Mouse (Mus musculus) intestine, embryonic 16.5 days (tissue): ENCODE measurements around the gene Mgat5. TPM values are rescaled to one million over a fixed set of nuclear protein-coding genes. Genes with fewer than 3 reads are reported as not detected.

Experiments
- ATAC-seq: fragments of 200-750 bp; cut with Nextera tagmentation; 2 replicates; pipeline ENCODE4 v1.8.0; 2017; ENCODE audit warnings: moderate TSS enrichment, moderate library complexity
- H3K27ac ChIP-seq: fragments of 300-500 bp; sonication (generic); 2 replicates; pipeline ENCODE4 v1.5.1; 2014; ENCODE audit warnings: mild to moderate bottlenecking, low read length
- H3K27me3 ChIP-seq: fragments of 300-500 bp; sonication (generic); replicated peaks from 2 replicates; pipeline ENCODE4 v1.6.1; 2014; ENCODE audit warnings: low read length, control low read depth, mixed read lengths; ENCODE audit not compliant: control insufficient read depth, insufficient read depth
- H3K36me3 ChIP-seq: fragments of 300-500 bp; sonication (generic); 2 replicates; pipeline ENCODE4 v1.6.1; 2014; ENCODE audit warnings: low read length, control low read depth; ENCODE audit not compliant: control insufficient read depth, insufficient read depth
- H3K4me1 ChIP-seq: fragments of 300-500 bp; sonication (generic); 2 replicates; pipeline ENCODE4 v1.6.1; 2014; ENCODE audit warnings: low read length, control low read depth, mixed read lengths; ENCODE audit not compliant: control insufficient read depth, insufficient read depth
- H3K4me2 ChIP-seq: fragments of 300-500 bp; sonication (generic); 2 replicates; pipeline ENCODE4 v1.6.1; 2014; ENCODE audit warnings: low read depth, low read length, control low read depth
- H3K4me3 ChIP-seq: fragments of 300-500 bp; sonication (generic); 2 replicates; pipeline ENCODE4 v1.5.1; 2014; ENCODE audit warnings: mild to moderate bottlenecking, low read length
- H3K9ac ChIP-seq: fragments of 300-500 bp; sonication (generic); 2 replicates; pipeline ENCODE4 v1.6.1; 2014; ENCODE audit warnings: low read depth, low read length
- H3K9me3 ChIP-seq: fragments of 300-500 bp; sonication (generic); 2 replicates; pipeline ENCODE4 v1.6.1; 2016; ENCODE audit warnings: low read length, control low read depth; ENCODE audit not compliant: control insufficient read depth
- WGBS: fragments of 180-500 bp; shearing (Covaris S2); extraction: QIAGEN DNeasy Blood & Tissue Kit; methylation state at CpG from one replicate; pipeline ENCODE4 v1.1.7; 2014; 5-methylcytosine and 5-hydroxymethylcytosine counted together
- polyA plus RNA-seq: library from polyadenylated mRNA; unstranded; fragments of >200 nt; fragmentation: Nextera tagmentation; extraction: Ambion mirVana; gene quantifications from 2 replicates; pipeline ENCODE4 v1.2.1, GENCODE M21; 2015

Mgat5 gene
- polyA plus RNA-seq, 1 experiment from 2014 or later = 5.9 TPM

GRCm38 (mm10) chr1:127304281-127304680 lies 99.5 kb downstream of the Mgat5 start:
- no peaks in the 10 kb centered on the region for H3K9me3 ChIP-seq
- no peaks in the 10 kb centered on the region for H3K36me3 ChIP-seq
- H3K4me2 ChIP-seq = no peak overlapping the region
- no peak for ATAC-seq
- no peaks in the 10 kb centered on the region for H3K4me1 ChIP-seq
- no peak overlapping the region for H3K9ac ChIP-seq
- 86% methylated on average over 2 of the region's 2 CpGs for WGBS
- no peak overlapping the region for H3K27ac ChIP-seq
- no peak overlapping the region for H3K4me3 ChIP-seq
- H3K27me3 ChIP-seq = no peaks in the 10 kb centered on the region

- no peak overlapping the region for H3K9ac ChIP-seq
- H3K27ac ChIP-seq = no peak overlapping the region
- no peak overlapping the region for H3K4me3 ChIP-seq
- H3K4me1 ChIP-seq = no peaks in the 10 kb centered on the region
- no peak overlapping the region for H3K4me2 ChIP-seq
- no peaks in the 10 kb centered on the region for H3K27me3 ChIP-seq
- H3K9me3 ChIP-seq = no peaks in the 10 kb centered on the region
- no peaks in the 10 kb centered on the region for H3K36me3 ChIP-seq
- 90% methylated on average over 2 of the region's 2 CpGs for WGBS
- ATAC-seq = no peak
Measured at GRCm38 (mm10) chr1:127305582-127305981, 100.8 kb downstream of the Mgat5 start.

GRCm38 (mm10) chr1:127306024-127306771 lies 101.4 kb downstream of the Mgat5 start:
- Histone ChIP-seq H3K36me3 (no peaks in the 10 kb centered on the region), H3K9me3 (no peaks in the 10 kb centered on the region), H3K4me3 (no peak overlapping the region), H3K27ac (no peak overlapping the region), H3K4me1 (no peaks in the 10 kb centered on the region), H3K4me2 (no peak overlapping the region), H3K27me3 (no peaks in the 10 kb centered on the region), H3K9ac (no peak overlapping the region)
- ATAC-seq = no peak
- WGBS = 75% methylated on average over 20 of the region's 20 CpGs

DNA sequence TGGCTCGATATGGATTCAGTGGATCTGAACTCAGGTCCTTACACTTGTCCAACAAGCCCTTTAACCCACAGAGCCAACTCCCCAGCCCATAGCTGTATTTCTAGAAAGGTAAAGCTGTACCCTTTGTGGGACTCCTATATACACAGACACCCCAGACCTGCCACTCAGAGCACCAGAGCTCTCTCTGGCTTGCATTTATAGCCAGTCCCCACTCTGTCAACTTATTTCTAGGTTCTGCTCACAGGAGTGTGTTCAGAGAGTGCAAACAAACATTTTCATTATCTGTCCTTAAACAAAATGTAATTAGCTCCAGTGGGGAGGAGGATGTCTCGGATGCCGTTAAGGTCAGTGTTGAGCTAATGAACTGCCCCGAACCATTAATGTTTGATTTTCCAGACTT lies 102.5 kb downstream of the Mgat5 start:
- H3K4me3 ChIP-seq = no peak overlapping the region
- no peak overlapping the region for H3K27ac ChIP-seq
- 75% methylated on average over 4 of the region's 4 CpGs for whole genome bisulfite sequencing
- no peak for ATAC-seq
- no peak overlapping the region for H3K4me2 ChIP-seq
- H3K27me3 ChIP-seq = no peaks in the 10 kb centered on the region
- no peaks in the 10 kb centered on the region for H3K4me1 ChIP-seq
- no peaks in the 10 kb centered on the region for H3K9me3 ChIP-seq
- no peaks in the 10 kb centered on the region for H3K36me3 ChIP-seq
- H3K9ac ChIP-seq = no peak overlapping the region

GRCm38 (mm10) chr1:127308207-127308725 lies 103.5 kb downstream of the Mgat5 start:
- no peaks in the 10 kb centered on the region for H3K4me1 ChIP-seq
- H3K9me3 ChIP-seq = no peaks in the 10 kb centered on the region
- no peaks in the 10 kb centered on the region for H3K27me3 ChIP-seq
- no peak overlapping the region for H3K4me2 ChIP-seq
- 67% methylated on average over 7 of the region's 7 CpGs for WGBS
- no peaks in the 10 kb centered on the region for H3K36me3 ChIP-seq
- no peak overlapping the region for H3K9ac ChIP-seq
- no peak for ATAC-seq
- H3K4me3 ChIP-seq = no peak overlapping the region
- H3K27ac ChIP-seq = no peak overlapping the region

GRCm38 (mm10) chr1:127308989-127309701 lies 104.3 kb downstream of the Mgat5 start:
- Histone ChIP-seq H3K4me3 (no peak overlapping the region), H3K36me3 (no peaks in the 10 kb centered on the region), H3K4me2 (no peak overlapping the region), H3K9ac (no peak overlapping the region), H3K9me3 (no peaks in the 10 kb centered on the region), H3K4me1 (no peaks in the 10 kb centered on the region), H3K27ac (no peak overlapping the region), H3K27me3 (no peaks in the 10 kb centered on the region)
- no peak for ATAC-seq
- 90% methylated on average over 13 of the region's 13 CpGs for WGBS

DNA sequence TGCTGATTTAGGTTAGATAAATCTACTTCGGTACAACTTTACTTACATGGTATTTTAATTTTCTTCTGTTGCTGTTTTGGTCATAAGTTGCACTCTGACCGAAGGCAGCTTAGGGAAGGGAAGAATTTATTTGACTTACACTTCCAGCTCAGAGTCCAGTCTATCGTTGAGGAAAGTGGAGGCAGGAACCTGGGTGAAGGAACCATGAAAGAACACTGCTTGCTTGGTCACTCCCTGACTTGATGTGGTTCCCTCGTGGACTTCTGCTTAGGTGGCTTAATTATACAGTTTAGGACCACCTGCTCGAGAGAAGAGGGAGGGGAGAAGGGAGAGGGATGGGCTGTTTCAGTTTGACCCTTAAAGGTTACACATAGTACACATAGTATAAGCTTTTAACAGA lies 105.2 kb downstream of the Mgat5 start:
- H3K27me3 ChIP-seq = no peaks in the 10 kb centered on the region
- H3K27ac ChIP-seq = no peak overlapping the region
- H3K36me3 ChIP-seq = no peaks in the 10 kb centered on the region
- no peak overlapping the region for H3K4me3 ChIP-seq
- 74% methylated on average over 5 of the region's 5 CpGs for WGBS
- ATAC-seq = no peak
- no peak overlapping the region for H3K9ac ChIP-seq
- no peaks in the 10 kb centered on the region for H3K9me3 ChIP-seq
- H3K4me2 ChIP-seq = no peak overlapping the region
- no peaks in the 10 kb centered on the region for H3K4me1 ChIP-seq

GRCm38 (mm10) chr1:127310703-127311102 lies 105.9 kb downstream of the Mgat5 start:
- H3K4me2 ChIP-seq = no peak overlapping the region
- H3K27ac ChIP-seq = no peak overlapping the region
- H3K4me3 ChIP-seq = no peak overlapping the region
- H3K27me3 ChIP-seq = no peaks in the 10 kb centered on the region
- no peak overlapping the region for H3K9ac ChIP-seq
- no peaks in the 10 kb centered on the region for H3K4me1 ChIP-seq
- H3K36me3 ChIP-seq = no peaks in the 10 kb centered on the region
- ATAC-seq = no peak
- WGBS = 84% methylated on average over 3 of the region's 3 CpGs
- H3K9me3 ChIP-seq = no peaks in the 10 kb centered on the region

DNA sequence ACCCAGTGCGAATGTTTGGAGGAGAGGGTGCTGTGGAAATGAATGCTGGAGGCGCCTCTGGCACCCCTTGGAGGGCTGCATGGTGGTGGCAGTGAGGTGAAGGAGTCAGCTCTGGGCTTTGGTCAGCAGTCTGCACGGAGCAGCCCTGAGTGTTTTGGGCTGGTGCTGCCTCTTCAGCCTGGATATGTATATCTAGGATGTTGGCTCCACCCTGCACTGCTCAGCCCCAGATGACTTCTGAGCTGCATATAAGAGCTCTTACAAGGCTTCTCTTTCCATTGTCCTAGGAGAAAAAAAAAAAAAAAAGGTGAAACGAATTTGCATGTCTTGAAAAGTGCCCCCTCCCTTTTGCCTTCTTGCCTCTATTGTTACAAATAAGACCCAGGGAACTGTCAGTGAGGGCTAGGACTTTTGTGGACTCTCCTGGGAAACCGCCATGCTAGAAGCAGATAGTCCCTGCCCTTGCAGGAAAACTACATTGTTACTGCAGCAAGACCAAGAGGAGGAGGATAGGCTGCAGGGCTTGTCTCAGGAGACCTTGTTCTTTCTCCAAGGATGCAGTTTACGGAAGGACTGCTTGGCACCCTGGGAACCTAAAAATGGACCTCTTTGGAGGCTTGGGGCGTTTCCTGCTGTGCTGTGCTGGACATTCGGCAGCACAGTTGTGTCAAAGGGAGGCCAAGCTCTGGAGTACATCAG lies 109.0 kb downstream of the Mgat5 start:
- H3K27ac ChIP-seq = no peak overlapping the region
- no peak overlapping the region for H3K9ac ChIP-seq
- H3K27me3 ChIP-seq = no peaks in the 10 kb centered on the region
- H3K36me3 ChIP-seq = no peaks in the 10 kb centered on the region
- no peak for ATAC-seq
- H3K4me3 ChIP-seq = no peak overlapping the region
- no peak overlapping the region for H3K4me2 ChIP-seq
- H3K9me3 ChIP-seq = no peaks in the 10 kb centered on the region
- WGBS = 63% methylated on average over 8 of the region's 8 CpGs
- H3K4me1 ChIP-seq = no peaks in the 10 kb centered on the region
